Mouse (Mus musculus) thymus, postnatal 14 days (tissue): ENCODE measurements around the gene Myod1.

Experiments
- DNase-seq: peaks from one replicate; pipeline ENCODE4 v3.0.0; 2021

Gene Myod1

GRCm38 (mm10) chr7:46418102-46418622 lies 41.9 kb downstream of the Myod1 start:
- no peak for DNase-seq

- DNase-seq: no peak
Measured at GRCm38 (mm10) chr7:46421535-46421934, 45.3 kb downstream of the Myod1 start.

GRCm38 (mm10) chr7:46422052-46422763 lies 45.9 kb downstream of the Myod1 start:
- DNase-seq: no peak

- peak; percentile 77 for DNase-seq
Measured at GRCm38 (mm10) chr7:46422764-46423412, 46.6 kb downstream of the Myod1 start.

GRCm38 (mm10) chr7:46423951-46424350 lies 47.7 kb downstream of the Myod1 start:
- no peak for DNase-seq

- DNase-seq: no peak
Measured at GRCm38 (mm10) chr7:46425012-46425411, 48.7 kb downstream of the Myod1 start.
